Mouse (Mus musculus) lung, postnatal 36 days (tissue): Measurements from ENCODE around the gene Hrh3.
A peak's percentile ranks its signal among the peaks of the same experiment; 100 is the strongest.

Experiments used
- DNase-seq: peaks from one replicate; pipeline ENCODE4 v3.0.0; 2022; ENCODE audit warnings: mixed read lengths

Hrh3 gene

DNA sequence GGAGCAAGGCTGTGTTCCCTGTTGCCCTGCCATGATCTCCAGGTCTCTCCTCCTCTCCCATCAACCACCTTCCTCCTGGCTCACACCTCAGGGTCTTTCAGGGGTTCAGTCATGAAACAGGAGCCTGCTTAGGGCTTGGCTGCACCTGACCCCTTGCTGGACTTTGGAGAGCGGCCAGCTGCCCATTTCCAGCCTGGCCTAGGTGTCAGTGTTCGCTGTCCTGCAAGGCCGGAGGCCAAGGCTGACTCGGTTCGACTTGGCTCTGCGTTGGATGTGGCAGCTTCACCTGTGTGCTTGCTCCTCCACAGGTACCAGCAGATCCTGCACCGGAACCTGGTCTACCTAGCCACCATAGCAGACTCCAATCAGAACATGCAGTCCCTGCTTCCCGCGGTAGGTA lies 51.3 kb downstream of the Hrh3 start:
- DNase-seq = no peak

DNA sequence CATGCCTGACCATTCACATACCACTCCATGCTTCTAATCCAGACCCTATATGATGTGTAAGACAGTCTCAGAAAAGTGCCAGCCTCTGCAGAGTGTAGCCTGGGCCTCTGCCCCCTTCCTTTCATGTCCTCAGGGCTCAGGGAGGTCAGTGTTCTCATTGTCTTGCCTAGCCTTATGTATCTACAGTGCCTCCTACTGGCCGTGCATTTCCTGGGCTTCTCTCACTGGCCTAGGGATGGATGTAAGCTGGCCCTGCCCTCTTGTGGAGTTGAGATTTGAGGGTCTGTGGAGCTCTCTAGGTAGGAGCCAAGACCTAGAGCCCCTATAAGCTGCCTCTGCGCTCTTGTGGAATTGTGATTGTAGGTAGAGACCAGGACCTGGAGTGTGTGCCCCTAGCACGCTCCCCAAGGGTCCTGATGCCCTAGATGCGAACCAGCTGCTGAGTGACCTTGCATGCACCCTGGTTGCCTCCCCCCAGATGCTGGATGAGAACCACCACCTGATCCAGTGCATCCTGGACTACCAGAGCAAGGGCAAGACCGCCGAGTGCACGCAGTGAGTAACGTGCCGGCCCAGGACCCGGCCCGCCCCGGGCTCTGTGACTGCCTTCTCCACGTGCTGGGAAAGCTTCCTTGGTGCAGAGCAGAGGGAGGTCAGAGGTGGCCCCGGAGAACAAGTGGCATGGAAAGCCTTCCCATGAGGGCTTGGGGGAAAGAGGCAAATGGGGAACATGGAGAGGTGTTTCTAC lies 52.1 kb downstream of the Hrh3 start:
- DNase-seq = peak; percentile 64

- peak; percentile 91 for DNase-seq
Observed at GRCm38 (mm10) chr2:180050986-180051385, 53.3 kb downstream of the Hrh3 start.
